ENCODE assay signal across 9 mouse cellular contexts in genomic region chr14:34620611-34621376, GRCm38 (mm10). TPM values are rescaled to one million over a fixed set of nuclear protein-coding genes. Genes with fewer than 3 reads are reported as not detected.
A peak's percentile ranks its signal among the peaks of the same experiment; 100 is the strongest.
DNase-seq lines count a peak whose midpoint lies in the region; ATAC-seq lines count a peak whose summit lies in the region.
"Had no signal": no experiment of that assay in that cellular context is flagged by ENCODE, and none has a peak within 500 bp of the region (broad histone marks: within the 10 kb centered on the region; RNA-seq: fewer than 3 reads in every experiment).

No protein-coding gene starts in this region.

- DNase-seq in hindbrain, embryonic 10.5 days (ENCODE audit: low spot score): peak; percentile 16
- DNase-seq in CD4-positive helper T cell, adult 2 months (ENCODE audit: low read depth, low spot score): peak; percentile 44
- peak; percentile 93 for DNase-seq in adrenal gland, adult 2 months
- peak; percentile 38 for DNase-seq in embryonic facial prominence, embryonic 10.5 days (ENCODE audit: low spot score)
- DNase-seq in kidney, postnatal 14 days: peak; percentile 61
- peak; percentile 25 for DNase-seq in mesoderm, embryonic 11.5 days (ENCODE audit: low read depth, low spot score)
- DNase-seq in Muller cell, postnatal 12 days (ENCODE audit: inconsistent ontology term): no peak

- H3K27me3 ChIP-seq in hindbrain, embryonic 10.5 days (ENCODE audit: insufficient read depth, poor library complexity, severe bottlenecking): peaks cover 21% of the 10 kb centered on the region
- H3K27me3 ChIP-seq in hindbrain, embryonic 13.5 days: peaks cover 13% of the 10 kb centered on the region
- peaks cover 30% of the 10 kb centered on the region for H3K27me3 ChIP-seq in embryonic facial prominence, embryonic 10.5 days (replicated peaks; ENCODE audit: low read depth, poor library complexity, severe bottlenecking)

- H3K27ac ChIP-seq in hindbrain, embryonic 10.5 days: no peak overlapping the region
- no peak overlapping the region for H3K27ac ChIP-seq in hindbrain, embryonic 13.5 days
- H3K27ac ChIP-seq in embryonic facial prominence, embryonic 10.5 days (replicated peaks): no peak overlapping the region
- H3K27ac ChIP-seq: embryonic facial prominence, embryonic 13.5 days had no signal

- peaks cover 2% of the 10 kb centered on the region; the same call in 1 of the 2 replicates for H3K4me1 ChIP-seq in hindbrain, embryonic 10.5 days (replicated peaks)
- 0 out of 2 replicates have a peak, but pooled peaks cover 4% of the 10 kb centered on the region for H3K4me1 ChIP-seq in hindbrain, embryonic 13.5 days (replicated peaks)
- peaks cover 4% of the 10 kb centered on the region; the same call in 1 of the 2 replicates for H3K4me1 ChIP-seq in embryonic facial prominence, embryonic 10.5 days
- H3K4me1 ChIP-seq: embryonic facial prominence, embryonic 13.5 days had no signal

- H3K4me3 ChIP-seq in hindbrain, embryonic 10.5 days: no peak overlapping the region
- no peak overlapping the region for H3K4me3 ChIP-seq in hindbrain, embryonic 13.5 days
- H3K4me3 ChIP-seq in embryonic facial prominence, embryonic 10.5 days: no peak overlapping the region
- H3K4me3 ChIP-seq: embryonic facial prominence, embryonic 13.5 days had no signal

- no peak overlapping the region for H3K4me2 ChIP-seq in hindbrain, embryonic 13.5 days
- H3K4me2 ChIP-seq: embryonic facial prominence, embryonic 13.5 days had no signal

- no peaks in the 10 kb centered on the region for H3K36me3 ChIP-seq in hindbrain, embryonic 10.5 days
- H3K36me3 ChIP-seq in hindbrain, embryonic 13.5 days: no peaks in the 10 kb centered on the region
- no peaks in the 10 kb centered on the region for H3K36me3 ChIP-seq in embryonic facial prominence, embryonic 10.5 days (replicated peaks)
- H3K36me3 ChIP-seq: embryonic facial prominence, embryonic 13.5 days had no signal

- WGBS in hindbrain, embryonic 10.5 days: 34% methylated on average over 10 of the region's 10 CpGs
- 35% methylated on average over 10 of the region's 10 CpGs for WGBS in hindbrain, embryonic 13.5 days
- WGBS in embryonic facial prominence, embryonic 10.5 days: 39% methylated on average over 10 of the region's 10 CpGs

- no peak overlapping the region for H3K9ac ChIP-seq in hindbrain, embryonic 13.5 days
- H3K9ac ChIP-seq: embryonic facial prominence, embryonic 13.5 days had no signal

- H3K9me3 ChIP-seq in hindbrain, embryonic 10.5 days: no peaks in the 10 kb centered on the region
- H3K9me3 ChIP-seq in hindbrain, embryonic 13.5 days: no peaks in the 10 kb centered on the region
- H3K9me3 ChIP-seq in embryonic facial prominence, embryonic 10.5 days: no peaks in the 10 kb centered on the region
- H3K9me3 ChIP-seq: embryonic facial prominence, embryonic 13.5 days had no signal

- no peak for ATAC-seq in hindbrain, embryonic 13.5 days (ENCODE audit: low FRiP score)

RNA-seq across cellular contexts. Expression of gene Opn4, which starts 20.9 kb away (rescaled TPM):
- polyA plus RNA-seq in hindbrain, embryonic 10.5 days (2016; fragmentation: Nextera tagmentation; extraction: Ambion mirVana): 0.21 TPM in 1 of 2 replicates, not detected in the other
- polyA plus RNA-seq in hindbrain, embryonic 13.5 days (2015; fragmentation: Nextera tagmentation; extraction: Ambion mirVana): not detected in 2 replicates
- under 1 TPM in 1 of 2 experiments, not detected in 1; 0.26 TPM for total RNA-seq in adrenal gland, adult 2 months (2021)
- polyA plus RNA-seq in adrenal gland, adult 2 months (2012; rRNA removed): 0.26 TPM in 1 of 2 replicates, not detected in the other
- polyA plus RNA-seq in embryonic facial prominence, embryonic 10.5 days (2016; fragmentation: Nextera tagmentation; extraction: Ambion mirVana): 0.23 and 0.27 TPM in 2 replicates
- polyA plus RNA-seq: embryonic facial prominence, embryonic 13.5 days had no signal

RNA-seq across cellular contexts. Expression of gene Ldb3, which starts 32.3 kb away (rescaled TPM):
- 0.09 and 0.36 TPM in 2 replicates for polyA plus RNA-seq in hindbrain, embryonic 10.5 days (2016; fragmentation: Nextera tagmentation; extraction: Ambion mirVana)
- 0.50 and 0.56 TPM in 2 replicates for polyA plus RNA-seq in hindbrain, embryonic 13.5 days (2015; fragmentation: Nextera tagmentation; extraction: Ambion mirVana)
- total RNA-seq in adrenal gland, adult 2 months (2021): under 1 TPM; 0.58 to 0.76 TPM
- polyA plus RNA-seq in adrenal gland, adult 2 months (2012; rRNA removed): 0.79 and 1.4 TPM in 2 replicates
- 0.59 TPM in 1 of 2 replicates, not detected in the other for polyA plus RNA-seq in embryonic facial prominence, embryonic 10.5 days (2016; fragmentation: Nextera tagmentation; extraction: Ambion mirVana)

RNA-seq across cellular contexts. Expression of gene Wapl, which starts 52.9 kb away (rescaled TPM):
- 18.7 and 25.6 TPM in 2 replicates for polyA plus RNA-seq in hindbrain, embryonic 10.5 days (2016; fragmentation: Nextera tagmentation; extraction: Ambion mirVana)
- 19.2 and 19.4 TPM in 2 replicates for polyA plus RNA-seq in hindbrain, embryonic 13.5 days (2015; fragmentation: Nextera tagmentation; extraction: Ambion mirVana)
- total RNA-seq in adrenal gland, adult 2 months (2021): 10 to 100 TPM; 64.7 to 92.8 TPM
- polyA plus RNA-seq in adrenal gland, adult 2 months (2012; rRNA removed): 5.3 and 6.3 TPM in 2 replicates
- 26.9 and 27.2 TPM in 2 replicates for polyA plus RNA-seq in embryonic facial prominence, embryonic 10.5 days (2016; fragmentation: Nextera tagmentation; extraction: Ambion mirVana)
